Mouse (Mus musculus) midbrain, embryonic 12.5 days (tissue): Measurements from ENCODE around the gene Lrrc9. TPM values are rescaled to one million over a fixed set of nuclear protein-coding genes. Genes with fewer than 3 reads are reported as not detected.
A peak's percentile ranks its signal among the peaks of the same experiment; 100 is the strongest.

Source experiments
- ATAC-seq: fragments of 200-750 bp; cut with Nextera tagmentation; 2 replicates; pipeline ENCODE4 v1.8.0; 2017; ENCODE audit warnings: low read depth, moderate TSS enrichment, moderate library complexity; ENCODE audit not compliant: low FRiP score
- H3K27ac ChIP-seq: fragments of 300-500 bp; sonication (generic); replicated peaks from 2 replicates; pipeline ENCODE4 v1.5.1; 2016; ENCODE audit warnings: mild to moderate bottlenecking
- H3K27me3 ChIP-seq: fragments of 300-500 bp; sonication (generic); 2 replicates; pipeline ENCODE4 v1.6.1; 2016; ENCODE audit warnings: mild to moderate bottlenecking
- H3K36me3 ChIP-seq: fragments of 300-500 bp; sonication (generic); 2 replicates; pipeline ENCODE4 v1.6.1; 2016
- H3K4me1 ChIP-seq: fragments of 300-500 bp; sonication (generic); 2 replicates; pipeline ENCODE4 v1.6.1; 2016
- H3K4me2 ChIP-seq: fragments of 300-500 bp; sonication (generic); replicated peaks from 2 replicates; pipeline ENCODE4 v1.6.1; 2016; ENCODE audit warnings: mild to moderate bottlenecking, moderate library complexity
- H3K4me3 ChIP-seq: fragments of 300-500 bp; sonication (generic); 2 replicates; pipeline ENCODE4 v1.5.1; 2016; ENCODE audit warnings: mild to moderate bottlenecking
- H3K9ac ChIP-seq: fragments of 300-500 bp; sonication (generic); replicated peaks from 2 replicates; pipeline ENCODE4 v1.6.1; 2016; ENCODE audit warnings: mild to moderate bottlenecking, moderate library complexity
- H3K9me3 ChIP-seq: fragments of 300-500 bp; sonication (generic); 2 replicates; pipeline ENCODE4 v1.6.1; 2016; ENCODE audit warnings: mild to moderate bottlenecking
- WGBS: fragments of 180-500 bp; shearing (Covaris S2); methylation state at CpG from one replicate; pipeline ENCODE4 v1.1.7; 2016; 5-methylcytosine and 5-hydroxymethylcytosine counted together
- polyA plus RNA-seq: library from polyadenylated mRNA; unstranded; fragments of >200 nt; fragmentation: Nextera tagmentation; extraction: Ambion mirVana; gene quantifications from 2 replicates; pipeline ENCODE4 v1.2.1, GENCODE M21; 2016

The Lrrc9 gene
- polyA plus RNA-seq, 1 experiment from 2014 or later: 2.9 TPM

- ATAC-seq: no peak
- Histone ChIP-seq H3K36me3 (no peaks in the 10 kb centered on the region), H3K27me3 (no peaks in the 10 kb centered on the region), H3K27ac (no peak overlapping the region), H3K4me2 (no peak overlapping the region), H3K9ac (no peak overlapping the region), H3K4me3 (no peak overlapping the region), H3K9me3 (no peaks in the 10 kb centered on the region), H3K4me1 (peaks cover 4% of the 10 kb centered on the region; the same call in 1 of the 2 replicates)
Observed at GRCm38 (mm10) chr12:72484872-72485271, 43.2 kb downstream of the Lrrc9 start.

GRCm38 (mm10) chr12:72487498-72487897 is 45.8 kb downstream of the Lrrc9 start:
- ATAC-seq: no peak
- Histone ChIP-seq H3K27ac (no peak overlapping the region), H3K9me3 (no peaks in the 10 kb centered on the region), H3K9ac (no peak overlapping the region), H3K36me3 (no peaks in the 10 kb centered on the region), H3K4me1 (peaks cover 4% of the 10 kb centered on the region; the same call in 1 of the 2 replicates), H3K4me3 (no peak overlapping the region), H3K4me2 (no peak overlapping the region), H3K27me3 (no peaks in the 10 kb centered on the region)
- 94% methylated on average over 3 of the region's 3 CpGs for WGBS

DNA sequence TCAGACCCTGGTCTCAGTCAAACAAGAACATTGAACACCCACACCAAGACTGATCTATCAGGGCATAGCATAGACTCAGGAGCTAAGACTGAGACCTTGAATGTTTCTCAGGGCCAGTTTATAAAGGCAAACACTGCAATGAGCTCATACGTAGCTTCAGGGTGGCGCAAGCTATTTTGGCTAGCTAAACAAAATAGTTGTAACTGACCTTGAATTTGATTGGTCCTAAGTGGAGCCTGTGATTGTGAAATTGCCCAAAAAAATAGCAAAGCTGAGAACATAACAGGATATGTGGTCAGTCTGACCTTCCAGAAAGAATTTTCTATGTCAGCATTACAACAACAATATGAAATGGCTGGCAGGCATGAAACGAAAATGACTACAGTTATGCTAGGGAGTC is 48.3 kb downstream of the Lrrc9 start:
- no peak overlapping the region for H3K4me3 ChIP-seq
- no peaks in the 10 kb centered on the region for H3K27me3 ChIP-seq
- WGBS: 93% methylated on average over 3 of the region's 3 CpGs
- H3K36me3 ChIP-seq: no peaks in the 10 kb centered on the region
- H3K4me2 ChIP-seq: no peak overlapping the region
- H3K4me1 ChIP-seq: no peaks in the 10 kb centered on the region; the same call in 1 of the 2 replicates
- H3K27ac ChIP-seq: no peak overlapping the region
- H3K9ac ChIP-seq: no peak overlapping the region
- no peaks in the 10 kb centered on the region for H3K9me3 ChIP-seq
- no peak for ATAC-seq

DNA sequence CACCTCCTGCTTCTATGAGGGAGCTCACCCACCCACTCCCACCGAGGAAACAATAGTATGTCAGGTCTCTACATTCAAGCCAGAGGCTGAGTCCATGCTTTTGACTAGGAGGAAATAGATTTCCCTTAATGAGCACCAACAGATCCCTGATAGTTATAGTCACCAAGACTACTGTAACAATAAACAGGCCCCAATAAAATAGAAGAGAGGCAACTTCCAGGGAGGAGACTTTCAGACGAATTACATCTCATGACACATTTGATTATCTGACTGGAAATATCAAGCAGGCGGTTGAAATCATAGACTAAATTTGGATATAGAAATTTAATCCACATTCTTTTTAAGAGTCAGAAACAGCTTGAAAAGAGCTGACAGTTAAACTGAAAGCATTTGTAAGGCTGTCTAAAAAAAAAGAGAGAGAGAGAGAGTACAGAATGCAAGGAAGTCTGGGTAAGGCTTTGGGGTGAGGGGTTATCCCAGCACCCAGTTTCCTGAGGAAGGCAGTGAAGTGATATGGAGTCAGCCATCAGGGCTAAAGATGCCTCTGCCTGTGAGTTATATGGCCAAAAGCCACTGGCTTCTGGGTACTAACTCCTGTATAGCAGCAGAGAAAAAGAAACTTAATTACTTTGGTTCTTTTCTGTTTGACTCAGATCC is 49.5 kb downstream of the Lrrc9 start:
- Histone ChIP-seq H3K27me3 (no peaks in the 10 kb centered on the region), H3K9me3 (no peaks in the 10 kb centered on the region), H3K4me2 (no peak overlapping the region), H3K4me1 (no peaks in the 10 kb centered on the region), H3K4me3 (no peak overlapping the region), H3K36me3 (no peaks in the 10 kb centered on the region), H3K27ac (no peak overlapping the region), H3K9ac (no peak overlapping the region)
- WGBS: 87% methylated on average over 3 of the region's 3 CpGs
- no peak for ATAC-seq

DNA sequence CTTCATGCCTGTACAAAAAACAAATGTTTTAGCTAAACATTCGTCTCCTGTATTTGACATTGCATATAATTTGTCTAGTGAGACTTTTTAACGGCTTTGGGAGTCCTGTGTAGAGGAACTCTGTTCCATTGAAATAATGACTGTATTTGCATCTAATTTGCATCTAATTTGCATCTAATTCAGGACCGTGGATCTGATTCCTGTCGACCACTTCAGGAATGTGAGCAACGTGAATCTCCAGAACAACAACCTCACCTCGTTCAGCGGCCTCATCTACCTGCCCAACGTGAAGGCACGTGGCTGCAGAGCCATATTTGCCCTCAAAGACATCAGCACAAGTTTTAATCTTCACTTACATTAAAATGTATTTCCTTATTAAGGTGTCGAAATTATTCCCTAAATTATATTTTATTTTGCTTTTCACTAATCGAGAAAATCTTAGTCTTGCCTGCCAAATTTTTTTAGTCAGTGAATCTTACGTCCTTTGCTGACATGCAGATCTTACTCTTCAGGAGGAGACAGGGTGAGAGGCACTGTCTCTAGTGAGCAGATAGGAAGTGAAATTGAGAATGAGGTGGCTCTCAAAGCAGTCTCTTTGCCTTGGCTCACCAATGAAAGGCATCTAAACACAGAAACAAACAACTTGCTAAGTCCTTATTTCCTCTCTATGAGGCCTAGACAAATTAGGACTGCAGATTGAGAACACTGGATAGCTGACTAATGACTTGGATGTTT is 55.4 kb downstream of the Lrrc9 start:
- ATAC-seq: no peak
- Histone ChIP-seq H3K36me3 (no peaks in the 10 kb centered on the region), H3K9me3 (no peaks in the 10 kb centered on the region), H3K4me3 (no peak overlapping the region), H3K4me2 (no peak overlapping the region), H3K27ac (no peak overlapping the region), H3K27me3 (no peaks in the 10 kb centered on the region), H3K9ac (no peak overlapping the region), H3K4me1 (peaks cover 5% of the 10 kb centered on the region; the same call in 1 of the 2 replicates)
- WGBS: 56% methylated on average over 12 of the region's 12 CpGs

DNA sequence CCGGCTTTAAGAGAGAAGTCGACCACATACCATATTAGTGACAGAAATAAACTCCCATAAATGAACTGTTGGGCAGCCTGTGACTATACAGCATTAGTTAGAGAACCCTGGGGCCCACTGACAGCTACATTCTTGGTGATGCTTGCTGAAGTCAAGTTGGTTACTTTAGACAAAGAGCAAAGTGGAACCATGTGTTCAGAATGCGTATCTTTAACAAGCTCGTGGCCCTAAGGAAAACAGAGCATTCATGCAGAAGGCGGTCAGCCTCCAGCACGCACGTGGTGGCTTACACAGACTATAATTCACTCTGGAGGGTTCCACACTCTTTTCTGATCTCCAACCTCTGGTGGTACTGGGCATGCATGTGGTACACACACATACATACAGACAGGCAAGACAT is 67.9 kb downstream of the Lrrc9 start:
- Histone ChIP-seq H3K4me3 (no peak overlapping the region), H3K27ac (no peak overlapping the region), H3K27me3 (no peaks in the 10 kb centered on the region), H3K4me2 (no peak overlapping the region), H3K36me3 (no peaks in the 10 kb centered on the region), H3K9ac (no peak overlapping the region), H3K9me3 (no peaks in the 10 kb centered on the region), H3K4me1 (no peaks in the 10 kb centered on the region)
- ATAC-seq: no peak
- WGBS: 75% methylated on average over 7 of the region's 7 CpGs

DNA sequence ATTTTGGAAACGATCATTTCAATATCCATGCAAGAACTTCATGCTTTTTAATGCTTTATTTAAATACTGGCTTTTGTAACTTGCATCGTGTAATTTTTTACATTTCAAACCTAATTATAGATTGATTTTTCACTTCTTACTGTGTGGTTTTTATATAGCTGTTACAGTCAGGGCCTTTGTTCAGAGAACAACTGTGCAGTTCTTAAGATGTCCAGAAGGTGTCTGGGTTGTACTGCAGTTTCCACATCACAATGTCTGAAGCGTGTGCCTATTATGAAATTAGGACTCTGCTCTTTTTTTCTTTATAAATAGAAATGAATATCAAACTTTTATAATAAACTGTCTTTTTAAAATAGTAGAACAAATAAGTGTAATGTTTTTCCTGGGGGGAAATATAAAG is 73.8 kb downstream of the Lrrc9 start:
- H3K4me2 ChIP-seq: no peak overlapping the region
- no peaks in the 10 kb centered on the region for H3K9me3 ChIP-seq
- WGBS: 70% methylated on average over 3 of the region's 3 CpGs
- H3K4me1 ChIP-seq: peaks cover 12% of the 10 kb centered on the region; the same call in 1 of the 2 replicates
- no peak overlapping the region for H3K27ac ChIP-seq
- no peak overlapping the region for H3K9ac ChIP-seq
- no peak overlapping the region for H3K4me3 ChIP-seq
- H3K27me3 ChIP-seq: no peaks in the 10 kb centered on the region
- H3K36me3 ChIP-seq: no peaks in the 10 kb centered on the region
- no peak for ATAC-seq

DNA sequence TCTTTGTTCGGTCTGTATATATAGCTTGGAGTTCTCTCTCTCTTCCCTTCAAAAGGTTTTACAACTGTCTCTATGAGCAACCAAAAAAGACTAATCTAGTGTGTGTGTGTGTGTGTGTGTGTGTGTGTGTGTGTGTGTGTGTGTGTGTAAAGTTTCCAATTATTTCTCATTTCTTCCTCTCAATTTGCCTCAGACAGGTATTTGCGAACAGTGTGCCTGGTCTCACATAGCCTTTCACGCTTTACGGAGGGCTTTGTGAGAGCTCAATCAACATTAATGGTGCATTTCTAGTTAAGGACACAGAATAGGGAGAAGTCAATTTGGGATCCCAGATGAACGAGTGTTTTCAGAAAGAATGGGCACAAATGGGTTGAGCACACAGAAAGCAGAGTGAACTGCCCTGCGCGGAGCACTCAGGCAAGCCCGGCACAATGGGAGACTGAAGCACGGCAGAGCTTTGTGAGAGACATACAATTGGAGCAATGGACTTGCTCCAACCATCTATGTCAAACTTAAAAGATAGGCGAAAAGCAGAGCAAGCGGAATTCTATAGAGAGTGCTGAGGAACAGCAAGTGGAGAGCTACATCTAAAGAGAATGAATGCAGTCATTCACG is 76.6 kb downstream of the Lrrc9 start:
- Histone ChIP-seq H3K4me2 (peak overlapping the region; percentile 23), H3K27me3 (no peaks in the 10 kb centered on the region), H3K36me3 (no peaks in the 10 kb centered on the region), H3K9me3 (no peaks in the 10 kb centered on the region), H3K9ac (no peak overlapping the region), H3K27ac (no peak overlapping the region), H3K4me1 (peaks cover 12% of the 10 kb centered on the region; the same call in 1 of the 2 replicates), H3K4me3 (no peak overlapping the region)
- no peak for ATAC-seq
- 46% methylated on average over 12 of the region's 12 CpGs for WGBS

DNA sequence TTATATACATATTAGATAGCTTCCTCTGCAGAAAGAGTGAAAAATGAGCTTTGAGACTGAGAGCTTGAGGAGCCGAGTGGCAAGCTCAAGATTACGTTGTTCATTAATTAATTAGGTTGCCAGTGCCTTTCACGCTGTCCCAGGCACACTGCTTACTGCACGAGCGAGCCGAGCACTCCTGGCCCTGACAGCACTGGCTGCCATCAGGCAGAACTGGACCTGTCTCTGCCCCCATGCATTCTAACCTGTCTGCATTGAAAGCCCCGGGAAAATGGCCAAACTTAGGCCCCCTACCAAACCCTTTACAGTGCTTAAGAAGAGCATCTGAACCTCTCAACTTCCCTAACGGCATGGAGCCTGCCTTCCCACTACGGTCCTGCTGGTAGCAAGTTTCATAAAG is 77.7 kb downstream of the Lrrc9 start:
- H3K27ac ChIP-seq: no peak overlapping the region
- no peak overlapping the region for H3K9ac ChIP-seq
- no peak for ATAC-seq
- H3K36me3 ChIP-seq: no peaks in the 10 kb centered on the region
- no peak overlapping the region for H3K4me2 ChIP-seq
- peaks cover 12% of the 10 kb centered on the region; the same call in 1 of the 2 replicates for H3K4me1 ChIP-seq
- H3K4me3 ChIP-seq: no peak overlapping the region
- no peaks in the 10 kb centered on the region for H3K27me3 ChIP-seq
- H3K9me3 ChIP-seq: no peaks in the 10 kb centered on the region
- 61% methylated on average over 9 of the region's 9 CpGs for WGBS

- Histone ChIP-seq H3K27ac (no peak overlapping the region), H3K4me1 (peaks cover 12% of the 10 kb centered on the region; the same call in 1 of the 2 replicates), H3K27me3 (no peaks in the 10 kb centered on the region), H3K36me3 (no peaks in the 10 kb centered on the region), H3K9ac (no peak overlapping the region), H3K9me3 (no peaks in the 10 kb centered on the region), H3K4me2 (no peak overlapping the region), H3K4me3 (no peak overlapping the region)
- 90% methylated on average over 5 of the region's 5 CpGs for WGBS
- ATAC-seq: no peak
Observed at GRCm38 (mm10) chr12:72519855-72520254, 78.2 kb downstream of the Lrrc9 start.

DNA sequence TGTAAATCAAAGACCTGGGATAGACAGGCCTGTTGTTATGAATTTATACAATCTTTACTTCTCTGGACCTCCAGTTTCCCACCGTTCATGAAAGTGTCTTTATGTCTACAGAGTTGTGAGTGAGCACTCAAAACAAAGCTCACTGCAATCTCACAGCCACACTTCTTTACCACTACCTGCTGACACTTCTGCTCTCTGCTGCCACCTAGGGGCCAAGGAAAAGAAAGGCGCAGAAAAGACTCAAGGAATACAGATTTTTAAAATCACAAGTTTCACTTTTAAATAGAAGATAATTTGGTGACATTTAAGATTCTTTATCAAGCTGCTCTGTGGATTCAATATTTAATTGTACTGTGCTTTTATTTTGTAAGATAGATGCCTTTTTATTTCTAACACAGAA is 79.0 kb downstream of the Lrrc9 start:
- ATAC-seq: no peak
- no peak overlapping the region for H3K9ac ChIP-seq
- H3K4me2 ChIP-seq: no peak overlapping the region
- H3K4me1 ChIP-seq: peaks cover 12% of the 10 kb centered on the region; the same call in 1 of the 2 replicates
- H3K27ac ChIP-seq: no peak overlapping the region
- H3K27me3 ChIP-seq: no peaks in the 10 kb centered on the region
- H3K9me3 ChIP-seq: no peaks in the 10 kb centered on the region
- no peak overlapping the region for H3K4me3 ChIP-seq
- H3K36me3 ChIP-seq: no peaks in the 10 kb centered on the region
- 3% methylated on average over 2 of the region's 2 CpGs for WGBS

DNA sequence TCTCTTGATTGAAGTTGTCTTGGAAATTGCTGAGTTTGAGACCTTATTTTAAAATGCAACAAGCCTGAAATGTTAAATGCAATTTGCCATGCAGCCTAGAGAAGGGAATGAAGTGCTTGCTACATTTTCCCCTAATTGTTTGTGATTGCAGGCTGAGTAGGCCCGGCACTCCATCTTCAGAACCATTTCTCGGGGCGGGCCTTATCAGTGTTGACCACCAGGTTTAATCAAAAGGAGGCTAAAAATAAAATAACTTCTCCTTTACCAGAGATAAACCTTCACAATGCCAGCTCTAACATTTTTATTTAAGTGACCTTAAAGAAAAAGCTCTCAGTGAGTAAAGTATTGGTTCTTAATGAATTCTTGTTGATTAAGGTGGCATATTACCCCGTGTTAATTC is 83.9 kb downstream of the Lrrc9 start:
- no peaks in the 10 kb centered on the region for H3K27me3 ChIP-seq
- H3K4me3 ChIP-seq: no peak overlapping the region
- H3K9ac ChIP-seq: no peak overlapping the region
- no peaks in the 10 kb centered on the region for H3K9me3 ChIP-seq
- H3K4me1 ChIP-seq: no peaks in the 10 kb centered on the region
- H3K36me3 ChIP-seq: no peaks in the 10 kb centered on the region
- H3K4me2 ChIP-seq: no peak overlapping the region
- ATAC-seq: no peak
- H3K27ac ChIP-seq: no peak overlapping the region
- 88% methylated on average over 4 of the region's 4 CpGs for WGBS
